Mouse (Mus musculus) embryonic facial prominence, embryonic 15.5 days (tissue): ENCODE measurements around the gene Galnt2. TPM values are rescaled to one million over a fixed set of nuclear protein-coding genes. Genes with fewer than 3 reads are reported as not detected.
A peak's percentile ranks its signal among the peaks of the same experiment; 100 is the strongest.

Experiments
- ATAC-seq: fragments of 200-750 bp; cut with Nextera tagmentation; 2 replicates; pipeline ENCODE4 v1.8.0; 2017; ENCODE audit warnings: low read depth, moderate TSS enrichment; ENCODE audit not compliant: insufficient number of reproducible peaks, low FRiP score, low TSS enrichment
- H3K27ac ChIP-seq: fragments of 300-500 bp; sonication (generic); replicated peaks from 2 replicates; pipeline ENCODE4 v1.5.1; 2015; ENCODE audit warnings: mild to moderate bottlenecking, inconsistent platforms
- H3K27me3 ChIP-seq: fragments of 300-500 bp; sonication (generic); 2 replicates; pipeline ENCODE4 v1.6.1; 2015; ENCODE audit warnings: inconsistent platforms
- H3K36me3 ChIP-seq: fragments of 300-500 bp; sonication (generic); 2 replicates; pipeline ENCODE4 v1.6.1; 2015; ENCODE audit warnings: mild to moderate bottlenecking, inconsistent platforms
- H3K4me1 ChIP-seq: fragments of 300-500 bp; sonication (generic); 2 replicates; pipeline ENCODE4 v1.6.1; 2015; ENCODE audit warnings: inconsistent platforms
- H3K4me2 ChIP-seq: fragments of 300-500 bp; sonication (generic); replicated peaks from 2 replicates; pipeline ENCODE4 v1.6.1; 2015; ENCODE audit warnings: mild to moderate bottlenecking, inconsistent platforms
- H3K4me3 ChIP-seq: fragments of 300-500 bp; sonication (generic); replicated peaks from 2 replicates; pipeline ENCODE4 v1.5.1; 2015; ENCODE audit warnings: mild to moderate bottlenecking, inconsistent platforms
- H3K9ac ChIP-seq: fragments of 300-500 bp; sonication (generic); 2 replicates; pipeline ENCODE4 v1.6.1; 2015; ENCODE audit warnings: inconsistent platforms
- H3K9me3 ChIP-seq: fragments of 300-500 bp; sonication (generic); replicated peaks from 2 replicates; pipeline ENCODE4 v1.6.1; 2016; ENCODE audit warnings: inconsistent platforms
- WGBS: fragments of 180-500 bp; shearing (Covaris S2); methylation state at CpG from one replicate; pipeline ENCODE4 v1.1.7; 2015; 5-methylcytosine and 5-hydroxymethylcytosine counted together
- polyA plus RNA-seq: library from polyadenylated mRNA; unstranded; fragments of >200 nt; fragmentation: Nextera tagmentation; extraction: Ambion mirVana; gene quantifications from 2 replicates; pipeline ENCODE4 v1.2.1, GENCODE M21; 2015

Gene Galnt2
- polyA plus RNA-seq, 1 experiment from 2014 or later, result 40.0 TPM

DNA sequence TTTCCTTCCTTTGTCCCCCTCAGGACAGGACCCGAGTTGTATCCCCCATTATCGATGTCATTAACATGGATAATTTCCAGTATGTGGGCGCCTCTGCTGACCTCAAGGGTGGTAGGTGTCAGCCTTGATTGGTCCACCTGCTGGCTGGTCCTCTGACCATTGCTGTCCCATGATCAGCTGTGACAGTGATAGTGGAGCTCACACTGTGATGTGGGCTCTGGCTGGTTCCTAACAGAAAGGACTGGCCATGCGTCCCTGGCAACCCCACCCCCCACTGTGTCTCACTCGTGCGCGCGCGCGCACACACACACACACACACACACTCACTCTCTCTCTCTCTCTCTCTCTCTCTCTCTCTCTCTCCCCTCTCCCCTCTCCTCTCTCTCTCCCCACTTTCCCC is 98.5 kb downstream of the Galnt2 start:
- H3K9me3 ChIP-seq, result no peaks in the 10 kb centered on the region
- no peak for ATAC-seq
- H3K4me1 ChIP-seq, result no peaks in the 10 kb centered on the region
- H3K4me2 ChIP-seq, result no peak overlapping the region
- peaks cover 46% of the 10 kb centered on the region for H3K36me3 ChIP-seq
- H3K27me3 ChIP-seq, result no peaks in the 10 kb centered on the region
- 85% methylated on average over 10 of the region's 10 CpGs for WGBS
- no peak overlapping the region for H3K9ac ChIP-seq
- no peak overlapping the region for H3K4me3 ChIP-seq
- H3K27ac ChIP-seq, result no peak overlapping the region

- WGBS, result 80% methylated on average over 2 of the region's 3 CpGs
- peaks cover 50% of the 10 kb centered on the region for H3K36me3 ChIP-seq
- H3K27me3 ChIP-seq, result no peaks in the 10 kb centered on the region
- no peak overlapping the region for H3K27ac ChIP-seq
- no peak overlapping the region for H3K9ac ChIP-seq
- H3K9me3 ChIP-seq, result no peaks in the 10 kb centered on the region
- H3K4me3 ChIP-seq, result no peak overlapping the region
- no peak overlapping the region for H3K4me2 ChIP-seq
- no peaks in the 10 kb centered on the region for H3K4me1 ChIP-seq
- ATAC-seq, result no peak
Observed at GRCm38 (mm10) chr8:124330433-124330832, 99.2 kb downstream of the Galnt2 start.

GRCm38 (mm10) chr8:124331094-124331493 is 99.9 kb downstream of the Galnt2 start:
- ATAC-seq, result no peak
- Histone ChIP-seq H3K4me3 (no peak overlapping the region), H3K27ac (no peak overlapping the region), H3K27me3 (no peaks in the 10 kb centered on the region), H3K4me2 (no peak overlapping the region), H3K4me1 (no peaks in the 10 kb centered on the region), H3K9ac (no peak overlapping the region), H3K9me3 (no peaks in the 10 kb centered on the region), H3K36me3 (peaks cover 52% of the 10 kb centered on the region)
- 88% methylated on average over 3 of the region's 3 CpGs for WGBS

- Histone ChIP-seq H3K4me2 (no peak overlapping the region), H3K4me3 (no peak overlapping the region), H3K9me3 (no peaks in the 10 kb centered on the region), H3K36me3 (peaks cover 55% of the 10 kb centered on the region), H3K27me3 (no peaks in the 10 kb centered on the region), H3K9ac (no peak overlapping the region), H3K4me1 (no peaks in the 10 kb centered on the region), H3K27ac (no peak overlapping the region)
- no peak for ATAC-seq
- 68% methylated on average over 11 of the region's 11 CpGs for WGBS
Observed at GRCm38 (mm10) chr8:124331706-124332105, 100.5 kb downstream of the Galnt2 start.

DNA sequence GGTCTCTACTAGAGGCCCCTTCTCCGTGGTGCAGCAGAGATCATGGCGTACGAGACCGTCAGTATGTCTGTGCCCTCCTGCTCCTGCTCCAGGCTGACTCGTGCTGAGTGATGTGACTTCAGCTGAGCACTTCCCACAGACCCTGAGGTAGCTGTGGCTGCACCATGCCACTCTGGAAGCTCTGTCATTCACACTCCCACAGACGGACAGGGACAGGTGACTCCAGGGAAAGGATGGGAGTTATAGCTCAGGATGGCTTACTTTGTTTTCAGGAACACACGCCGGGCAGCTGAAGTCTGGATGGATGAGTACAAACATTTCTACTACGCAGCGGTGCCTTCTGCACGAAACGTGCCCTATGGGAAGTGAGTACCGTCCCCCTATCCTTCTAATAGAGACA is 105.1 kb downstream of the Galnt2 start:
- no peak overlapping the region for H3K9ac ChIP-seq
- H3K4me2 ChIP-seq, result no peak overlapping the region
- ATAC-seq, result no peak
- WGBS, result 88% methylated on average over 13 of the region's 13 CpGs
- no peaks in the 10 kb centered on the region for H3K27me3 ChIP-seq
- H3K4me1 ChIP-seq, result peaks cover 3% of the 10 kb centered on the region; the same call in 1 of the 2 replicates
- no peak overlapping the region for H3K4me3 ChIP-seq
- no peak overlapping the region for H3K27ac ChIP-seq
- peaks cover 62% of the 10 kb centered on the region for H3K36me3 ChIP-seq
- H3K9me3 ChIP-seq, result no peaks in the 10 kb centered on the region

GRCm38 (mm10) chr8:124339742-124340141 is 108.6 kb downstream of the Galnt2 start:
- Histone ChIP-seq H3K27ac (no peak overlapping the region), H3K27me3 (no peaks in the 10 kb centered on the region), H3K4me2 (no peak overlapping the region), H3K9me3 (no peaks in the 10 kb centered on the region), H3K36me3 (peaks cover 73% of the 10 kb centered on the region), H3K9ac (no peak overlapping the region), H3K4me1 (peaks cover 3% of the 10 kb centered on the region; the same call in 1 of the 2 replicates), H3K4me3 (no peak overlapping the region)
- ATAC-seq, result no peak
- WGBS, result 72% methylated on average over 3 of the region's 3 CpGs

- Histone ChIP-seq H3K27me3 (no peaks in the 10 kb centered on the region), H3K36me3 (peaks cover 69% of the 10 kb centered on the region), H3K4me2 (no peak overlapping the region), H3K9ac (no peak overlapping the region), H3K9me3 (no peaks in the 10 kb centered on the region), H3K4me1 (peaks cover 3% of the 10 kb centered on the region; the same call in 1 of the 2 replicates), H3K27ac (no peak overlapping the region), H3K4me3 (no peak overlapping the region)
- ATAC-seq, result no peak
- 66% methylated on average over 17 of the region's 17 CpGs for WGBS
Observed at GRCm38 (mm10) chr8:124340360-124341068, 109.3 kb downstream of the Galnt2 start.

- Histone ChIP-seq H3K9ac (no peak overlapping the region), H3K4me2 (no peak overlapping the region), H3K27ac (no peak overlapping the region), H3K4me3 (no peak overlapping the region), H3K36me3 (peaks cover 45% of the 10 kb centered on the region), H3K9me3 (no peaks in the 10 kb centered on the region), H3K27me3 (no peaks in the 10 kb centered on the region), H3K4me1 (peaks cover 3% of the 10 kb centered on the region; the same call in 1 of the 2 replicates)
- WGBS, result 89% methylated on average over 15 of the region's 15 CpGs
- ATAC-seq, result no peak
Observed at GRCm38 (mm10) chr8:124343151-124343550, 112.0 kb downstream of the Galnt2 start.

DNA sequence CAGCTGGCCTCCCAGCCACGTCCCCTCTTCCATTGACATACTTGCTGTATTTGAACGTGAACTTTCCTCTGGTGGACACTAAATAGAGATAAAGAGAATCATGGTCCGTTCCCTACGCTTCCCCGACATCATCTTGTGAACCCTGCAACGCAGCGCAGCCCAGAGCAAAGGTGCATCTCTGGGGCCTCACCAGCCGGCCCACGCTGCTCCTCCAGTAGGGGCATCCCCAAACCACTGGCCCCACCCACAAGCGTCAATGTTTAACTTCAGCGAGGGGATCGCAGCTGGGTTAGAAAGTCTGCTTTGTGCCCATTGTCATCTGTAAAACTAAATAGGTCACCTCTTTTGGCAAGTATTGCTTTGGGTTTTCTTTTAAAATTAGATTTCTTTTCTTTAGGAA is 112.8 kb downstream of the Galnt2 start:
- Histone ChIP-seq H3K4me3 (no peak overlapping the region), H3K4me1 (peaks cover 3% of the 10 kb centered on the region; the same call in 1 of the 2 replicates), H3K27me3 (no peaks in the 10 kb centered on the region), H3K36me3 (peaks cover 38% of the 10 kb centered on the region), H3K4me2 (no peak overlapping the region), H3K27ac (no peak overlapping the region), H3K9ac (no peak overlapping the region), H3K9me3 (no peaks in the 10 kb centered on the region)
- 92% methylated on average over 12 of the region's 12 CpGs for WGBS
- ATAC-seq, result no peak

GRCm38 (mm10) chr8:124345098-124345497 is 113.9 kb downstream of the Galnt2 start:
- H3K4me3 ChIP-seq, result no peak overlapping the region
- no peak for ATAC-seq

GRCm38 (mm10) chr8:124346852-124347523 is 115.8 kb downstream of the Galnt2 start:
- WGBS, result 27% methylated on average over 19 of the region's 19 CpGs
- Histone ChIP-seq H3K9ac (no peak overlapping the region), H3K27ac (no peak overlapping the region), H3K9me3 (no peaks in the 10 kb centered on the region), H3K4me3 (no peak overlapping the region), H3K4me2 (no peak overlapping the region), H3K27me3 (no peaks in the 10 kb centered on the region), H3K36me3 (peaks cover 26% of the 10 kb centered on the region), H3K4me1 (no peaks in the 10 kb centered on the region)
- ATAC-seq, result peak; percentile 58; the same call in 1 of the 2 replicates

More at GRCm38 (mm10) chr8:124345098-124345497, 113.9 kb downstream of the Galnt2 start:
- H3K4me1 ChIP-seq, result peaks cover 3% of the 10 kb centered on the region; the same call in 1 of the 2 replicates
- H3K36me3 ChIP-seq, result peaks cover 28% of the 10 kb centered on the region
- 81% methylated on average over 10 of the region's 10 CpGs for WGBS
- H3K4me2 ChIP-seq, result no peak overlapping the region
- no peaks in the 10 kb centered on the region for H3K27me3 ChIP-seq
- H3K27ac ChIP-seq, result no peak overlapping the region
- H3K9me3 ChIP-seq, result no peaks in the 10 kb centered on the region
- no peak overlapping the region for H3K9ac ChIP-seq
